In the genomic region with DNA sequence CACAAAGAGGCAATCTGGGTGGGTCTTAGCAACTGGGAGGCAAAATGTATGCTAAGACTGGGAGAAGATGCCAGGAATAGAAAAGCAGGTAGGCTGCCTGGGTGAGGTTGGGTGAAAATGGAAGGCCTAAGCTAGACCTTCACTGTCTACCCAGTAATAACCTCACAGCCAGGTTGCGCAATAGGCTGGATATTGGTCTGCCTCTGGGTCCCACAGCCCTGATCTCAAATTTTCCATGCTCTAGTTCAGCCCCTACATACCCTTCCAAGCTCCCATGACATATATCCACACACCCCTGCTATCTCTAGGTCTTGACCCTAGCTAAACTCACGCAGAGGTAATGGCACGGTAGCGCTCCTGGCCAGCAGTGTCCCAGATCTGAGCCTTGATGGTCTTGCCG, we compare ENCODE assay signal across 28 mouse cellular contexts. TPM values are rescaled to one million over a fixed set of nuclear protein-coding genes. Genes with fewer than 3 reads are reported as not detected.
DNase-seq lines count a peak whose midpoint lies in the region; ATAC-seq lines count a peak whose summit lies in the region.
"Had no signal": no experiment of that assay in that cellular context is flagged by ENCODE, and none has a peak within 500 bp of the region (broad histone marks: within the 10 kb centered on the region; RNA-seq: fewer than 3 reads in every experiment).

No protein-coding gene starts in this region.

- H3K4me1 ChIP-seq in midbrain, embryonic 11.5 days (ENCODE audit: control insufficient read depth, insufficient read depth, low read length): no peaks in the 10 kb centered on the region
- H3K4me1 ChIP-seq in midbrain, embryonic 13.5 days (replicated peaks): peaks cover 17% of the 10 kb centered on the region
- H3K4me1 ChIP-seq: embryonic facial prominence, embryonic 12.5 days; midbrain, embryonic 12.5 days had no signal

- H3K36me3 ChIP-seq in midbrain, embryonic 11.5 days (ENCODE audit: control insufficient read depth, insufficient read depth, low read length): peaks cover 21% of the 10 kb centered on the region
- peaks cover 58% of the 10 kb centered on the region for H3K36me3 ChIP-seq in midbrain, embryonic 13.5 days

- intact Hi-C loops in heart, postnatal 25 days (cut with DNase I): no loop called here

- no peak overlapping the region for H3K27ac ChIP-seq in midbrain, embryonic 11.5 days (ENCODE audit: low read depth, low read length)
- H3K27ac ChIP-seq in midbrain, embryonic 13.5 days: no peak overlapping the region
- H3K27ac ChIP-seq: embryonic facial prominence, embryonic 12.5 days; heart, embryonic 15.5 days; hindbrain, embryonic 13.5 days; kidney, postnatal 0 days; limb, embryonic 13.5 days; liver, embryonic 13.5 days; midbrain, embryonic 12.5 days; stomach, postnatal 0 days had no signal

- no peaks in the 10 kb centered on the region for H3K27me3 ChIP-seq in midbrain, embryonic 11.5 days (ENCODE audit: control insufficient read depth, insufficient read depth, low read length)
- no peaks in the 10 kb centered on the region for H3K27me3 ChIP-seq in midbrain, embryonic 13.5 days
- H3K27me3 ChIP-seq: embryonic facial prominence, embryonic 12.5 days; heart, embryonic 15.5 days; hindbrain, embryonic 13.5 days; limb, embryonic 13.5 days; liver, embryonic 13.5 days; midbrain, embryonic 12.5 days had no signal

- no peak overlapping the region for H3K4me2 ChIP-seq in midbrain, embryonic 11.5 days
- H3K4me2 ChIP-seq in midbrain, embryonic 13.5 days (replicated peaks): no peak overlapping the region
- H3K4me2 ChIP-seq: embryonic facial prominence, embryonic 12.5 days; heart, embryonic 15.5 days; hindbrain, embryonic 13.5 days; limb, embryonic 13.5 days; liver, embryonic 13.5 days; midbrain, embryonic 12.5 days had no signal

- no peak overlapping the region for H3K9ac ChIP-seq in midbrain, embryonic 11.5 days (ENCODE audit: low read length)
- no peak overlapping the region for H3K9ac ChIP-seq in midbrain, embryonic 13.5 days (replicated peaks)
- H3K9ac ChIP-seq: embryonic facial prominence, embryonic 12.5 days; heart, embryonic 15.5 days; hindbrain, embryonic 13.5 days; limb, embryonic 13.5 days; liver, embryonic 13.5 days; midbrain, embryonic 12.5 days had no signal

- H3K4me3 ChIP-seq in midbrain, embryonic 11.5 days (ENCODE audit: low read depth, low read length): no peak overlapping the region
- H3K4me3 ChIP-seq in midbrain, embryonic 13.5 days (replicated peaks): no peak overlapping the region
- H3K4me3 ChIP-seq: embryonic facial prominence, embryonic 12.5 days; heart, embryonic 15.5 days; hindbrain, embryonic 13.5 days; limb, embryonic 13.5 days; liver, embryonic 13.5 days; midbrain, embryonic 12.5 days had no signal

- 98% methylated on average over 5 of the region's 5 CpGs for WGBS in midbrain, embryonic 11.5 days
- WGBS in midbrain, embryonic 13.5 days: 97% methylated on average over 5 of the region's 5 CpGs

- H3K9me3 ChIP-seq in midbrain, embryonic 11.5 days (ENCODE audit: control insufficient read depth, low read length): no peaks in the 10 kb centered on the region
- H3K9me3 ChIP-seq in midbrain, embryonic 13.5 days: no peaks in the 10 kb centered on the region
- H3K9me3 ChIP-seq: embryonic facial prominence, embryonic 12.5 days; heart, embryonic 15.5 days; hindbrain, embryonic 13.5 days; limb, embryonic 13.5 days; liver, embryonic 13.5 days; midbrain, embryonic 12.5 days had no signal

- no peak for ATAC-seq in midbrain, embryonic 11.5 days (ENCODE audit: low FRiP score)
- ATAC-seq in midbrain, embryonic 13.5 days: no peak
- ATAC-seq: forebrain, embryonic 14.5 days; intestine, embryonic 16.5 days had no signal

- DNase-seq in adrenal gland, adult 2 months: peak; percentile 51
- DNase-seq in adrenal gland, adult 8-10 months: no peak
- peak; percentile 31 to 50 for DNase-seq in heart, adult 18-20 months
- DNase-seq in heart, postnatal 25 days (ENCODE audit: low spot score): no peak
- DNase-seq in midbrain, embryonic 11.5 days (ENCODE audit: low spot score, missing footprints): peak; percentile 62
- no peak for DNase-seq in thymus, postnatal 4 days
- DNase-seq in right cerebral cortex, adult 18-20 months: no peak
- DNase-seq: cerebellum, adult 11-12 months; cerebellum, adult 9-11 months; embryo, embryonic 11 days; gastrocnemius, postnatal 25 days; heart, postnatal 36 days; kidney, adult 8-10 months; kidney, postnatal 4 days; liver, embryonic 13.5 days; spleen, adult 18-20 months; thymus, adult 18-20 months; thymus, postnatal 25 days had no signal

RNA-seq across cellular contexts. Expression of a gene that starts 10.9 kb away (rescaled TPM):
- 100 to 1,000 TPM; 247 to 267 TPM for total RNA-seq in adrenal gland, adult 2 months (2021)
- 522 and 543 TPM in 2 replicates for polyA plus RNA-seq in adrenal gland, adult 2 months (2012; rRNA removed)
- total RNA-seq in adrenal gland, adult 8-10 months (2022): 100 to 1,000 TPM; 251 to 297 (median 270) TPM
- 100 to 1,000 TPM; 202 to 251 TPM for total RNA-seq in heart, adult 18-20 months (2021)
- 100 to 1,000 TPM; 239 to 261 TPM for total RNA-seq in heart, postnatal 25 days (2021)
- polyA plus RNA-seq in midbrain, embryonic 11.5 days (2014; fragmentation: Nextera tagmentation; extraction: Ambion mirVana): 295 and 314 TPM in 2 replicates
- polyA plus RNA-seq in midbrain, embryonic 13.5 days (2015; fragmentation: Nextera tagmentation; extraction: Ambion mirVana): 534 and 547 TPM in 2 replicates

RNA-seq across cellular contexts. Expression of a gene that starts 31.0 kb away (rescaled TPM):
- total RNA-seq in adrenal gland, adult 2 months (2021): 100 to 1,000 TPM; 112 to 117 TPM
- 150 and 170 TPM in 2 replicates for polyA plus RNA-seq in adrenal gland, adult 2 months (2012; rRNA removed)
- total RNA-seq in adrenal gland, adult 8-10 months (2022): 100 to 1,000 TPM in 3 of 4 experiments, 10 to 100 TPM in 1; 96.1 to 125 (median 112) TPM
- total RNA-seq in heart, adult 18-20 months (2021): 100 to 1,000 TPM; 131 to 133 TPM
- total RNA-seq in heart, postnatal 25 days (2021): 100 to 1,000 TPM; 143 to 160 TPM
- 37.3 and 39.0 TPM in 2 replicates for polyA plus RNA-seq in midbrain, embryonic 11.5 days (2014; fragmentation: Nextera tagmentation; extraction: Ambion mirVana)
- 54.4 and 55.8 TPM in 2 replicates for polyA plus RNA-seq in midbrain, embryonic 13.5 days (2015; fragmentation: Nextera tagmentation; extraction: Ambion mirVana)

RNA-seq across cellular contexts. Expression of a gene that starts 32.2 kb away (rescaled TPM):
- total RNA-seq in adrenal gland, adult 2 months (2021): 100 to 1,000 TPM in 1 of 2 experiments, 10 to 100 TPM in 1; 44.5 to 100 TPM
- polyA plus RNA-seq in adrenal gland, adult 2 months (2012; rRNA removed): 131 and 261 TPM in 2 replicates
- 10 to 100 TPM; 37.2 to 78.4 (median 46.3) TPM for total RNA-seq in adrenal gland, adult 8-10 months (2022)
- 10 to 100 TPM in 1 of 2 experiments, 1 to 10 TPM in 1; 5.5 to 12.2 TPM for total RNA-seq in heart, adult 18-20 months (2021)
- total RNA-seq in heart, postnatal 25 days (2021): 10 to 100 TPM in 1 of 2 experiments, 1 to 10 TPM in 1; 8.4 to 21.7 TPM
- polyA plus RNA-seq in midbrain, embryonic 11.5 days (2014; fragmentation: Nextera tagmentation; extraction: Ambion mirVana): 20.6 and 21.4 TPM in 2 replicates
- 14.3 and 17.1 TPM in 2 replicates for polyA plus RNA-seq in midbrain, embryonic 13.5 days (2015; fragmentation: Nextera tagmentation; extraction: Ambion mirVana)

Comparison
In these comparisons a context has a peak if more than half of its experiments do, and no peak if none do; other contexts are left out.
1. DNase-seq: peak in adrenal gland, adult 2 months (single experiment), heart, adult 18-20 months (2 of 2) and midbrain, embryonic 11.5 days (single experiment); none in adrenal gland, adult 8-10 months (single experiment), heart, postnatal 25 days (single experiment), thymus, postnatal 4 days (single experiment) and right cerebral cortex, adult 18-20 months (single experiment).